Mouse (Mus musculus): ENCODE measurements around the gene Lrrc39.

The Lrrc39 gene

DNA sequence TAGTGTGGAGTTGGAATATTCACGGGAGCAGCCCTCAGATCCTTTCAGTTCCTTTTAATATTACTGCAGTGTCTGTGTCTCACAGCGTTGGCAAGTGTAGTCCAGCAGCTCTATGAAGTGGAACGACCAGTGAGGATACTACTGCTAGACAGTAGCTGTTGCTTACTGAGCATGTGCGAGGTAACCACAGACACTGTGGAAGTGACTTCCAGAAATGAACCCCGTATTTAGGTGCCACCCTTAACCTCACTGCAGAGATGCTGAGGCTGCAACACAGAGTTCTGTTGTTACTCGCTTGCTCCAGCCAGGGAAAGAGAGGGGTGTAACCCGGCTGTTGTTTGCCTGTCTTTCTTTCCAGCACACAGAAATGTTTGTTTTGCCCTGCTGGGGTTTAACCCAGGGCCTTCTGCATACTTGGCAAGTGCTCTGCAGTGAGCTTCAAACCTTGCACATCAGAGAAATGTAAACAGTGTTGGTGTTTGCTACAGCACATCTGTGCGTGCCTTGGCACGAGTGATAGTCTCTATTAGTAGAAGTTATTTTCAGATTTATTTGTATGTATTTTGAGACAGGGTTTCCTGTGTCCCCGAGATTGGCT is 51.6 kb downstream of the Lrrc39 start, which contains the start of gene Trmt13:
Gene Trmt13 (minus strand): TSS at position 293 of the 598 bp plus-strand sequence.
- no peak for DNase-seq

DNA sequence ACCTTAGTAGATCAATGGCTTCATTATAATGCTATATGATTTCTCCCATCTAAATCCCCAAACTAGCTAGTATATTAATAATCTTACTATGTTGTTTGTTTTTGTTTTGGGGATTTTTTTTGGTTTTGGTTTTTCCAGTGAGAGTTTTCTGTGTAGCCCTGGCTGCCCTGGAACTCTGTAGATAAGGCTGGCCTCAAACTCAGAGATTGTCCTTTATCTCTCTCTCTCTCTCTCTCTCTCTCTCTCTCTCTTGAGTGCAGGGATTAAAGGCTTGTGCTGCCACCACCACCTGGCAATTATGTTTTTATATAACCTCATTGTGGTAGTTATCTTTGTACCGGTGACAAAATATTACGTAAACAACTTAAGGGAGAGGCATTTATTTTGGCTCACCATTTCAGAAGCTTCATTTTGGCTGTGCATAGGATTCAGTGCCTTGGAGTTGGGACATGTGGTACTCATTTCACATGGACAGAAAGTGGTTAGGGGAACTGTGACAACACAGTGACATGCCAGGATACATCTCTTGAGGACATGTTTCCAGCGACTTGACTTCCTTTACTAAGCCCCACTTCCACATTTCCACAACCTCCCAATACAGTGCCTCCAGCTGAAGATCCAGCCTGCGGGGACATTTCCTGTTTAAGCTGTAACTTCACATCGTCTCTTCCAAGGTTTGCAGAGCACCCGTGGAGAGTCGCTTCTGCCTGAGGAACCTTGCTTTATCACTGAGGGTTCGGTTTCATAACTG is 52.7 kb downstream of the Lrrc39 start:
- DNase-seq = no peak

DNA sequence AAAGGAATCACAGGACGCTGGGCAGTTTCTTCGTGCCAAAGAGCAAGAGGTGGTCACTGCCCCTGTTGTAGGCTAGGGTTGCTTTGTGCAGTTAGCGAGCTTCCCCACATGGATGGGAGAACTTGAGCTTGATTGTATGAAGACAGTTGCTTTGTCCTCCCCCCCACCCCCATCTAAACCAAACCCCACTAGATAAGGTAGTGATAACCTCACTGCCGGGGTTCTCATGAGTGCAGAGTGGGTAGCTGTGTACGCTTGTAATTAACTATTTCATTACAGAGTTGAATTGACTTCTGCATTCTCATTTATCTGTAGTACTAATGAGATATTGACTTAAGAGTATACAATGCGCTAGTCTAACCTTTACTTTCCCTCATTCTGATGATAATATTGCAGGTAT is 56.1 kb downstream of the Lrrc39 start:
- DNase-seq = no peak

DNA sequence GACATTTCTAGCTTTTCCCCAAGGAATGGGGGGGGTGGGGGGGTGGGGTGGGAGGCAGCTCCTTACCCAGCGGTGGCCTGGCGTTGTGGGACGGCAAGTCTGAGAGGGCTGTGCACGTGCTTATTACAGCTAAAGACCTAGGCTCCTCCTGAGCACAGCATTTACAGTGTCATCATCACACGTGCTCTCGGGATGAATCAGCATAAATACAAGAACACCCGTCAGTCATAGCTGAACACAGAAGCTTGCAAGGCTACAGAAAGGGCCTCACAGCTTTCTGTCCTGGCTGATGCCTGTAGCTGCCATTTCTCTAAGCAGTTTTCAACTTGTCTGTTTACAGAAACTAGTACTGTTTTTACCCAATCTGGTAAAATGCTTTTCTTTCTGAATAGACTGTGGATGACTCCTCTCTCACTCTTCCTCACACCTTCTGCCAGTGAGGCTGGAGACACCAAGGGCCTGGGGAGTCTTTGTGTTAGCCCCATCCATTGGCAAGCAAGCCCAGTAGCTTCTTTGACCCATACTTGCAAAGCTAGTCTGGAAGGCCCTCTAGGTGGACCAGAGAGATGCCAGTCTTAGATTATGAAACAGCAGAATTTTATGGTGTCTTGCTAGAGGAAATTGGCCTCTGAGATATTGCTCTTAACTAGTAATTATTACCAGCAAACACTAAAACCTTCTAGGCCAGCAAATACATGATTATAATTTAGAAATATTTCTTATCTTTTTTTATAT is 58.0 kb downstream of the Lrrc39 start:
- no peak for DNase-seq

DNA sequence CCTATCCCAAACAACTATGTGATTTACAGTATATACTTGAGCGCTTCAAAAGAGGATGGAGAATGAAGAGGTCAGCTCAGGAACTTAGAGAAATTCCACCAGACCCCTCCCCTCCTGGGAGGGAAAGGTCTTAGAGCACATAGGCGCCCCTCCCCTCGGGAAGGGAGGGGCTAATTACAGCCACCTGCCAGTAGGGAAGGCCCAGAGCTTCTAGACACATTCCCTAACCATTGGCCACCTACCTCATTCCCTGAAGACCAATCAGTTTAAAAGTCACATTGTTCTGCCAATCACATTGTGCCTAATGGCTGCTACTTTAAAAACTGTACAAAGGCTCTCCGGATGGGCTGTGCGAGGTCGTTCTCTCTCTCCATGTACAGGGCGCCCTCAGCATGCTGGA is 59.9 kb downstream of the Lrrc39 start:
- no peak for DNase-seq

DNA sequence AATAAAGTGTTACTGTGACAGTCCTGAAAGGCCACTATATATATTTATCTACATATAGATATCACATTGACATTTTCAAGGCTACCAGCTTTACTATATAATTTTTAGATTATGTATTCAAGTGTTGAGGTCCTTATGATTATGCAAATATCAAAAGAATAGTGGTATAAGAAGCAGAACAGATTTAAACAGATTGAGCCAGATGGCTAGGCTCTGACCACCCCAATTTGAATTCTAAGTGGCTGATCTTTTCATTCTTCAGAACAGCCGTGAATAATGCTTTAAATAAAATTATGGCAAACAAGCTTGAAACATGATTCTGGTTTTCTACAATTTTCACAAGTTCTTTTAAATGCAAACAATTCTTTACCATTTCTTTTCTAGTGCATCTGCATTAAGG is 68.7 kb downstream of the Lrrc39 start:
- no peak for DNase-seq
